Mouse (Mus musculus): ENCODE measurements around the gene Cdk14.

Gene Cdk14

GRCm38 (mm10) chr5:5185521-5185920 is 234.6 kb downstream of the Cdk14 start:
- no peak for DNase-seq (ENCODE audit: low spot score)

- peak; percentile 57 for DNase-seq (ENCODE audit: low spot score)
These were observed 239.4 kb downstream of the Cdk14 start for GRCm38 (mm10) chr5:5180711-5181110.

- peak; percentile 80 for DNase-seq (ENCODE audit: low spot score)
These were observed 239.8 kb downstream of the Cdk14 start for GRCm38 (mm10) chr5:5180311-5180710.

- DNase-seq (ENCODE audit: low spot score): no peak
These were observed 244.1 kb downstream of the Cdk14 start for GRCm38 (mm10) chr5:5176052-5176451.

GRCm38 (mm10) chr5:5175611-5176010 is 244.5 kb downstream of the Cdk14 start:
- peak; percentile 58 for DNase-seq (ENCODE audit: low spot score)

- DNase-seq (ENCODE audit: low spot score): peak; percentile 90
These were observed 245.0 kb downstream of the Cdk14 start for GRCm38 (mm10) chr5:5175090-5175489.

- no peak for DNase-seq (ENCODE audit: low spot score)
These were observed 254.0 kb downstream of the Cdk14 start for GRCm38 (mm10) chr5:5166086-5166485.

GRCm38 (mm10) chr5:5164326-5164725 is 255.8 kb downstream of the Cdk14 start:
- no peak for DNase-seq (ENCODE audit: low spot score)

GRCm38 (mm10) chr5:5163823-5164222 is 256.3 kb downstream of the Cdk14 start:
- no peak for DNase-seq (ENCODE audit: low spot score)

GRCm38 (mm10) chr5:5159521-5159920 is 260.6 kb downstream of the Cdk14 start:
- no peak for DNase-seq (ENCODE audit: low spot score)

GRCm38 (mm10) chr5:5139855-5140254 is 280.3 kb downstream of the Cdk14 start:
- no peak for DNase-seq (ENCODE audit: low spot score)

GRCm38 (mm10) chr5:5134905-5135511 is 285.1 kb downstream of the Cdk14 start:
- no peak for DNase-seq (ENCODE audit: low spot score)

GRCm38 (mm10) chr5:5134143-5134904 is 285.8 kb downstream of the Cdk14 start:
- no peak for DNase-seq (ENCODE audit: low spot score)

GRCm38 (mm10) chr5:5128852-5129251 is 291.3 kb downstream of the Cdk14 start:
- DNase-seq (ENCODE audit: low spot score): no peak

GRCm38 (mm10) chr5:5124645-5125044 is 295.5 kb downstream of the Cdk14 start:
- DNase-seq (ENCODE audit: low spot score): no peak

- DNase-seq (ENCODE audit: low spot score): no peak
These were observed 303.2 kb downstream of the Cdk14 start for GRCm38 (mm10) chr5:5116775-5117522.

GRCm38 (mm10) chr5:5115546-5115945 is 304.6 kb downstream of the Cdk14 start:
- no peak for DNase-seq (ENCODE audit: low spot score)

GRCm38 (mm10) chr5:5109621-5110020 is 310.5 kb downstream of the Cdk14 start:
- no peak for DNase-seq (ENCODE audit: low spot score)

GRCm38 (mm10) chr5:5109017-5109416 is 311.1 kb downstream of the Cdk14 start:
- no peak for DNase-seq (ENCODE audit: low spot score)

- no peak for DNase-seq (ENCODE audit: low spot score)
These were observed 323.7 kb downstream of the Cdk14 start for GRCm38 (mm10) chr5:5096248-5096915.

- no peak for DNase-seq (ENCODE audit: low spot score)
These were observed 327.4 kb downstream of the Cdk14 start for GRCm38 (mm10) chr5:5092736-5093135.

GRCm38 (mm10) chr5:5071526-5071925 is 348.6 kb downstream of the Cdk14 start:
- DNase-seq (ENCODE audit: low spot score): no peak

All from adipocyte (in vitro differentiated cells).